Mouse (Mus musculus) bone marrow, adult 2 months (tissue): Measurements from ENCODE around the gene Map4.

ENCODE experiments used
- CTCF ChIP-seq: fragments of 200-500 bp; IDR thresholded peaks from 2 replicates; pipeline ENCODE4 v1.5.1; 2011; ENCODE audit warnings: low read length, control low read depth; ENCODE audit not compliant: control insufficient read depth, insufficient read depth
- POLR2A ChIP-seq: fragments of 200-500 bp; IDR thresholded peaks from 2 replicates; pipeline ENCODE4 v1.6.1; 2011; ENCODE audit warnings: low read depth, mild to moderate bottlenecking, control low read depth, low read length, borderline replicate concordance; ENCODE audit not compliant: control insufficient read depth

DNA sequence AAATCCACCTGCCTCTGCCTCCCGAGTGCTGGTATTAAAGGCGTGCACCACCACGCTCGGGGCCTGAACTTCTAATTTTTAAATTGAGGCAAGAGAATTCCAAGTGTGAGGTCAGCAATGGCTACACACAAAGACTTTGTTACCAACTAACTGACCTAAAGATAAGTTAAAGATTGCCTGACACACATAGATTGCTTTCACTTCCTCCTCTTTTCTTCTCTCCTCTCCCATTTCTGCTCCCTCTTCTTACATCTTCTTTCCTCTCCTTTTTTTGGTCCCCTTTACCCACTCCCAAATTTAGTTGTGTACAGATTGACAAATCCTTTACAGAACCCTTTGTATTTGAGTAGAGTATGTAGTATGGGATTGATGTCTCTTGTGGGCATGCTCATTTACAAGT lies 29.3 kb downstream of the Map4 start:
- TF ChIP-seq CTCF = no peak
- no peak for TF ChIP-seq POLR2A
